Mouse (Mus musculus) C2C12 (cell line): ENCODE data around the gene Ndufb4. TPM values are rescaled to one million over a fixed set of nuclear protein-coding genes. Genes with fewer than 3 reads are reported as not detected.

Experiments used
- H3K27me3 ChIP-seq: one replicate; pipeline ENCODE4 v1.6.1; 2011; ENCODE audit not compliant: control insufficient read depth, insufficient read depth, insufficient read length
- H3K36me3 ChIP-seq: one replicate; pipeline ENCODE4 v1.6.1; 2011; ENCODE audit not compliant: control insufficient read depth, insufficient read depth
- H3K4me3 ChIP-seq: one replicate; pipeline ENCODE4 v1.5.1; 2011; ENCODE audit warnings: mild to moderate bottlenecking, control low read depth; ENCODE audit not compliant: poor library complexity, insufficient read depth, severe bottlenecking
- H3K79me2 ChIP-seq: one replicate; pipeline ENCODE4 v1.6.1; 2011; ENCODE audit not compliant: control insufficient read depth, insufficient read depth
- H3K79me3 ChIP-seq: one replicate; pipeline ENCODE4 v1.6.1; 2011; ENCODE audit warnings: low read depth, control low read depth
- H3ac ChIP-seq: one replicate; pipeline ENCODE3; 2011; ENCODE audit warnings: low read depth; ENCODE audit not compliant: control insufficient read depth, insufficient read length
- CEBPB ChIP-seq: IDR thresholded peaks from one replicate; pipeline ENCODE4 v1.6.1; 2011; ENCODE audit warnings: low read depth, mild to moderate bottlenecking, control low read depth, moderate library complexity
- CTCF ChIP-seq: IDR thresholded peaks from one replicate; pipeline ENCODE4 v1.5.1; 2011; ENCODE audit not compliant: control insufficient read depth, insufficient read depth, insufficient read length
- FOSL1 ChIP-seq: IDR thresholded peaks from one replicate; pipeline ENCODE4 v1.8.0; 2011; ENCODE audit warnings: mild to moderate bottlenecking, low read length; ENCODE audit not compliant: poor library complexity, insufficient read depth, severe bottlenecking
- MAX ChIP-seq: IDR thresholded peaks from one replicate; pipeline ENCODE4 v1.6.1; 2011; ENCODE audit warnings: mild to moderate bottlenecking, control low read depth
- MYOD1 ChIP-seq: IDR thresholded peaks from one replicate; pipeline ENCODE4 v1.6.1; 2011; ENCODE audit warnings: low read depth; ENCODE audit not compliant: control insufficient read depth, insufficient read length
- MYOG ChIP-seq: IDR thresholded peaks from one replicate; pipeline ENCODE4 v1.6.1; 2011; ENCODE audit not compliant: control insufficient read depth, insufficient read length; ENCODE audit errors: extremely low read depth
- USF1 ChIP-seq: IDR thresholded peaks from one replicate; pipeline ENCODE4 v1.6.1; 2011; ENCODE audit warnings: low read depth, mild to moderate bottlenecking, control low read depth, moderate library complexity
- polyA plus RNA-seq: library from polyadenylated mRNA; unstranded; fragments of >200 nt; fragmentation: generic; extraction: Trizol; gene quantifications from one replicate; pipeline ENCODE4 v1.2.1, GENCODE M21; 2012; ENCODE audit warnings: missing spikeins

Ndufb4 gene
- polyA plus RNA-seq, 1 experiment: 68.5 TPM

DNA sequence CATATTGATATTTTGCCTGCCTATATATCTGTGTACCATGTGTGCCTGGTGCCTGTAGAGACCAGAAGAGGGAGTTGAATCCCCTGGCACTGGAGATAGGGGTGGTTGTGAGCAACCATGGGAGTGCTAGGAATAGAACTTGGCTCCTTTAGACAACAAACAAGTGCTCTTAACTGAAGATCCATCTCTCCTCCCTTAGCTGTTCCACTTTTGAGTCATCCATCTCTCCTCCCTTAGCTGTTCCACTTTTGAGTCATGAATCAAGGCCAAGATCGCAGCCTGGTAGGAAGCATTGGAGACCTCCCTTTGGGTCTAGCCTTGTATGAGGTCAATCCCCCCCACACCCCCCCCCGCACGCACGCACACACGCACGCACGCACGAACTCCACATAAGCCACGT lies 39.7 kb downstream of the Ndufb4 start:
- H3K27me3 ChIP-seq: no peaks in the 10 kb centered on the region
- no peaks in the 10 kb centered on the region for H3K79me3 ChIP-seq
- no peak for TF ChIP-seq CTCF
- no peak for TF ChIP-seq FOSL1
- no peak for TF ChIP-seq MAX
- TF ChIP-seq CEBPB: no peak
- TF ChIP-seq USF1: no peak
- TF ChIP-seq MYOD1: no peak
- TF ChIP-seq MYOG: no peak
- no peak overlapping the region for H3K4me3 ChIP-seq
- no peaks in the 10 kb centered on the region for H3K79me2 ChIP-seq
- H3K36me3 ChIP-seq: no peaks in the 10 kb centered on the region
- no peak overlapping the region for H3ac ChIP-seq

DNA sequence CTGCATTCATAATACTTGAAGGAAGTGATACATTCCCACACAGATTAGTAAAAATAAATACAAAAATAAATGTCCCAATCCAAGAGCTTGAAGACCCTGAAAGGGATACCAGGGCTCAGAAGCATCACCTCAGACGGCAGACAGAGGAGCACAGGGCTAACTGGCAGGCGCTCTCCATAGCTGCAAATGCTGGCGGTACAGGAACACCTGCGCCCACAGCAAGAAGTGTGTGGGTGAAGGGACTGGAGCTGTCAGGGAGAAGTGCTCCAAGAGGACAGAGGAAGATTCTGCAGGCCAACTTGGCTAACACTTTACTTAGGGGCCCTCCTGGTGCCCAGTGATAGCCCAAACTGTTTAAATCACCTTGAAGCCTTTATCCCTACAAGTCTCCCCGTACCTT lies 42.2 kb downstream of the Ndufb4 start:
- Histone ChIP-seq H3K79me2 (no peaks in the 10 kb centered on the region), H3ac (no peak overlapping the region), H3K27me3 (no peaks in the 10 kb centered on the region), H3K4me3 (no peak overlapping the region), H3K36me3 (no peaks in the 10 kb centered on the region), H3K79me3 (no peaks in the 10 kb centered on the region)
- TF ChIP-seq MAX (no peak), CTCF (no peak), USF1 (no peak), CEBPB (no peak), FOSL1 (no peak), MYOG (no peak), MYOD1 (no peak)

DNA sequence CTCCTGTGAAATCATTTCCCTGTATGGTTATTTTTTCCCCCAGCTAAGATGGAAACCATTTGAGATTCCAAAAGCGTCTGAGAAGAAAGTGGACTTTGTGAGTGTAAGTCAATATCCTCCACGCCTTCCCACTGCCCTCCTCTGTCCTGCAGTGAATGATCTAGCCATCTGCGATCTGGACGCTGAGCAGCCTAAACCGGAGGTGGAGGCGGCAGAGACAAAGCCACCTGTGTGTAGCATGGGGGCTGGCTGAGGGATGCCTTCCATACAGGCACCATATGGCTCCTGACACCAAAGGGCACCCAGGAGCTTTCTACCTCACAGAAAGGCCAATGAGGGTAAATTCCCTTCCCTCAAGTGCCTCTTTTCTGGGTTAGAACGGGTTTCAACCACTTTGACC lies 43.2 kb downstream of the Ndufb4 start:
- H3K27me3 ChIP-seq: no peaks in the 10 kb centered on the region
- no peaks in the 10 kb centered on the region for H3K79me2 ChIP-seq
- H3K79me3 ChIP-seq: no peaks in the 10 kb centered on the region
- TF ChIP-seq MYOD1 (no peak), CTCF (no peak), CEBPB (no peak), FOSL1 (no peak), USF1 (no peak), MAX (no peak), MYOG (no peak)
- no peaks in the 10 kb centered on the region for H3K36me3 ChIP-seq
- no peak overlapping the region for H3K4me3 ChIP-seq
- no peak overlapping the region for H3ac ChIP-seq

DNA sequence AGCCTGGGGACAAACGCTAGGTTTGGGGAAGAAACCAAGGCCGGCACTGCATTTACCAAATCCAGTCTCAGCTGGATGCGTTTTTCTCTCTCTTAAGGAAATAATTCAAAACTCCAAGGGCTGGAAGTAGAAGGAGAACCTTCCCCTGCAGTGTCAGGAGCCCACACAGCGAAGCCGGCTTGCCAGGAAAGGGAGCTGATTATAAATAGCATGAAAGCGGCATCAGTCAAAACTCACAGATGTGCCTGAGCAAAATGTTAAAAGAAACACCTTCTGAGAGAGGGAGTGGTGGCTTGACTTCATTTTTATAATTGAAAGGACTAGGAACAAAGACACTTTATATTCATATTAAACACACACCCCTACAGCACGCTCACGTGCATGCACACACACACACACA lies 43.9 kb downstream of the Ndufb4 start:
- no peaks in the 10 kb centered on the region for H3K27me3 ChIP-seq
- no peaks in the 10 kb centered on the region for H3K79me2 ChIP-seq
- no peak overlapping the region for H3K4me3 ChIP-seq
- H3K36me3 ChIP-seq: no peaks in the 10 kb centered on the region
- no peak overlapping the region for H3ac ChIP-seq
- TF ChIP-seq USF1 (no peak), FOSL1 (no peak), CTCF (no peak)
- no peaks in the 10 kb centered on the region for H3K79me3 ChIP-seq

DNA sequence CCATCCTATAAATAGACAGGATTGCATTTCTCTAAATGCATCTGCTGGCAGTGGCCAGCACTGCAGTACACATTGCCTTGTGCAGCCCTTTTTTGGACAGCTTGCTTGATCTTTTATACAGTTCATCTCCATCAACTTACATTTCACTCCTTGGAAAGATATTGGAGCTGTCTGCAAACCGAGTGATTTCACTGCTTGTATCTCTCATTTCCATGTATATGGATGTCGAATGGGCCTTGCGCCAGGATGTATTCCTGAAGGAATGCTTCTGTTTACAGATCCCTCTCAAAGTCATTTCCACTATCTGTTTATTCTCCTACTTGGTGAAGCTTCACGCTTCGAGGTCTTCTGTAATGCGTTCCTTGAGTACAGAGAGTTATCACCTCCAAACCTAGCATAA lies 50.0 kb downstream of the Ndufb4 start:
- no peaks in the 10 kb centered on the region for H3K36me3 ChIP-seq
- H3K79me3 ChIP-seq: no peaks in the 10 kb centered on the region
- no peaks in the 10 kb centered on the region for H3K79me2 ChIP-seq
- TF ChIP-seq MYOD1: no peak
- no peak for TF ChIP-seq CEBPB
- TF ChIP-seq USF1: no peak
- TF ChIP-seq CTCF: no peak
- TF ChIP-seq FOSL1: no peak
- no peak for TF ChIP-seq MAX
- no peak for TF ChIP-seq MYOG
- H3ac ChIP-seq: no peak overlapping the region
- H3K27me3 ChIP-seq: no peaks in the 10 kb centered on the region
- H3K4me3 ChIP-seq: no peak overlapping the region

DNA sequence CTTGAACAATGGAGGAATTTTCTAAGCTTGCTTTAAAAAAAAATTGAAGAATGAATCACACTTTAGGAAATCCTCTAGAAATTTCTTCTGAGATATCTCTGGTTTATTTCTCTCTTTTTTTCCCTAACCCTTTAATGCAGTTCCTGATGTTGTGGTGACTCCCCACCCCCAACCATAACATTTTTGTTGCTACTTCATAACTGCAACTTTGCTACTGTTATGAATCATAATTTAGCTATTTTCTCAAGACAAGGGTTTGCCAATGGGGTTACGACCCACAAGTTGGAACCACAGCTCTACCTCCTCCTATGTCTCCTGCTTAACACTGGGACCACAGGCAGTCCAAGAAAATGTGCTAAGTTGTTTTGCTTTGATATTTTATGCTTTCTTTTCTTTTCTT lies 50.8 kb downstream of the Ndufb4 start:
- no peaks in the 10 kb centered on the region for H3K36me3 ChIP-seq
- H3K79me2 ChIP-seq: no peaks in the 10 kb centered on the region
- no peak overlapping the region for H3K4me3 ChIP-seq
- no peak overlapping the region for H3ac ChIP-seq
- no peaks in the 10 kb centered on the region for H3K79me3 ChIP-seq
- no peak for TF ChIP-seq CEBPB
- no peak for TF ChIP-seq MAX
- no peak for TF ChIP-seq USF1
- TF ChIP-seq FOSL1: no peak
- TF ChIP-seq CTCF: no peak
- TF ChIP-seq MYOG: no peak
- TF ChIP-seq MYOD1: no peak
- no peaks in the 10 kb centered on the region for H3K27me3 ChIP-seq

DNA sequence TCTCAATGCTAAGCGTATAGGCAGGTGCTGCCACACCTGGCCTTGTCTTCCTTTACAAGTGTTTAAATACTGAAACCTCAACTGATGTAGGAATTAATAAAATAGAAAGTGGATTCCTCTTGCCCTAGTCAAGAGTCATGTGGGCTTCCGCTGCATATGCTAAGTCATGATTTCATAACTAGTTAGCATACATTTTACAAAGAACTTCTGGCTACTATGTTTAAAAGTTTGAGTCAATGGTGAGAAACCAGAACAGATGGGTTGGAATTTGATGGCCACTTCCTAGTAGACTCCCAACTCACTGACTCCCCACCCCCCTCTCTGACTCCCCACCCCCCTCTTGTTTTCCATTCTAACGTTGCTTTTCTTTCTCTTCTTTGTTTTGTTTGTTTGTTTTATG lies 54.9 kb downstream of the Ndufb4 start:
- Histone ChIP-seq H3K4me3 (no peak overlapping the region), H3K79me2 (no peaks in the 10 kb centered on the region), H3K27me3 (no peaks in the 10 kb centered on the region), H3K79me3 (no peaks in the 10 kb centered on the region), H3ac (no peak overlapping the region), H3K36me3 (no peaks in the 10 kb centered on the region)
- TF ChIP-seq USF1: no peak
- no peak for TF ChIP-seq MAX
- TF ChIP-seq MYOG: no peak
- no peak for TF ChIP-seq FOSL1
- no peak for TF ChIP-seq CEBPB
- TF ChIP-seq MYOD1: no peak
- TF ChIP-seq CTCF: no peak
